ENCODE assay signal across 8 mouse cellular contexts in genomic region chr2:26493021-26493781, GRCm38 (mm10). TPM values are rescaled to one million over a fixed set of nuclear protein-coding genes. Genes with fewer than 3 reads are reported as not detected.
DNase-seq lines count a peak whose midpoint lies in the region; ATAC-seq lines count a peak whose summit lies in the region.

No protein-coding gene starts in this region.

- peak; percentile 34 for ATAC-seq in intestine, embryonic 15.5 days

- peak overlapping the region; percentile 26 for H3K4me2 ChIP-seq in intestine, embryonic 15.5 days (replicated peaks)

- no peak overlapping the region for H3K9ac ChIP-seq in intestine, embryonic 15.5 days

- peak overlapping the region; percentile 97 for H3K27ac ChIP-seq in forebrain, embryonic 10.5 days
- peak overlapping the region; percentile 67 for H3K27ac ChIP-seq in intestine, embryonic 15.5 days

- WGBS in forebrain, embryonic 10.5 days = 45% methylated on average over 9 of the region's 9 CpGs
- 29% methylated on average over 9 of the region's 9 CpGs for WGBS in intestine, embryonic 15.5 days

- H3K4me1 ChIP-seq in forebrain, embryonic 10.5 days = peaks cover 100% of the 10 kb centered on the region
- peaks cover 92% of the 10 kb centered on the region for H3K4me1 ChIP-seq in intestine, embryonic 15.5 days (replicated peaks)

- peak; percentile 52 for DNase-seq in right cerebral cortex, adult 18-20 months
- no peak for DNase-seq in right cerebral cortex, postnatal 14 days
- no peak for DNase-seq in forebrain, embryonic 10.5 days (ENCODE audit: extremely low spot score, low spot score)
- peak; percentile 65 to 66 for DNase-seq in lung, postnatal 4 days
- peak; percentile 51 to 65 for DNase-seq in thymus, postnatal 10 days (ENCODE audit: low spot score in 2 of 2)
- no peak for DNase-seq in cerebellum, adult 9-10 months
- no peak for DNase-seq in ovary, postnatal 14 days (ENCODE audit: low spot score)

- H3K36me3 ChIP-seq in forebrain, embryonic 10.5 days (replicated peaks) = peaks cover 84% of the 10 kb centered on the region
- H3K36me3 ChIP-seq in intestine, embryonic 15.5 days = no peaks in the 10 kb centered on the region

- H3K27me3 ChIP-seq in forebrain, embryonic 10.5 days (ENCODE audit: poor library complexity, severe bottlenecking) = peaks cover 22% of the 10 kb centered on the region
- H3K27me3 ChIP-seq in intestine, embryonic 15.5 days (replicated peaks) = no peaks in the 10 kb centered on the region

- H3K4me3 ChIP-seq in forebrain, embryonic 10.5 days = peak overlapping the region; percentile 7; the same call in 1 of the 2 replicates
- H3K4me3 ChIP-seq in intestine, embryonic 15.5 days (replicated peaks) = no peak overlapping the region

- H3K9me3 ChIP-seq in forebrain, embryonic 10.5 days = no peaks in the 10 kb centered on the region
- no peaks in the 10 kb centered on the region for H3K9me3 ChIP-seq in intestine, embryonic 15.5 days

RNA-seq across cellular contexts. Expression of gene Notch1, which starts 23.3 kb away (rescaled TPM):
- 25.4 and 26.7 TPM in 2 replicates for polyA plus RNA-seq in forebrain, embryonic 10.5 days (2016; fragmentation: Nextera tagmentation; extraction: Ambion mirVana)
- polyA plus RNA-seq in intestine, embryonic 15.5 days (2015; fragmentation: Nextera tagmentation; extraction: Ambion mirVana) = 11.3 and 12.2 TPM in 2 replicates

RNA-seq across cellular contexts. Expression of gene Sec16a, which starts 48.2 kb away (rescaled TPM):
- 27.0 and 29.8 TPM in 2 replicates for polyA plus RNA-seq in forebrain, embryonic 10.5 days (2016; fragmentation: Nextera tagmentation; extraction: Ambion mirVana)
- 20.2 and 24.7 TPM in 2 replicates for polyA plus RNA-seq in intestine, embryonic 15.5 days (2015; fragmentation: Nextera tagmentation; extraction: Ambion mirVana)

Comparison
In these comparisons a context has a peak if more than half of its experiments do, and no peak if none do; other contexts are left out.
1. DNase-seq: peak in right cerebral cortex, adult 18-20 months (single experiment), lung, postnatal 4 days (2 of 2) and thymus, postnatal 10 days (2 of 2); none in right cerebral cortex, postnatal 14 days (single experiment), forebrain, embryonic 10.5 days (single experiment), cerebellum, adult 9-10 months (single experiment) and ovary, postnatal 14 days (single experiment).